Comparison of ENCODE assay signal across 8 mouse cellular contexts in genomic region chr13:40731179-40731841, GRCm38 (mm10). TPM values are rescaled to one million over a fixed set of nuclear protein-coding genes. Genes with fewer than 3 reads are reported as not detected.
DNase-seq lines count a peak whose midpoint lies in the region; ATAC-seq lines count a peak whose summit lies in the region.

No protein-coding gene starts in this region.

- H3K27me3 ChIP-seq in embryonic facial prominence, embryonic 10.5 days (replicated peaks; ENCODE audit: low read depth, poor library complexity, severe bottlenecking): peaks cover 94% of the 10 kb centered on the region
- peaks cover 96% of the 10 kb centered on the region for H3K27me3 ChIP-seq in hindbrain, embryonic 10.5 days (ENCODE audit: insufficient read depth, poor library complexity, severe bottlenecking)
- peaks cover 97% of the 10 kb centered on the region for H3K27me3 ChIP-seq in liver, embryonic 13.5 days
- peaks cover 15% of the 10 kb centered on the region for H3K27me3 ChIP-seq in neural tube, embryonic 14.5 days (ENCODE audit: control insufficient read depth, insufficient read depth, low read length)

- WGBS in embryonic facial prominence, embryonic 10.5 days: under 1% methylated on average over 73 of the region's 74 CpGs
- WGBS in hindbrain, embryonic 10.5 days: under 1% methylated on average over 74 of the region's 74 CpGs
- 1% methylated on average over 72 of the region's 74 CpGs for WGBS in liver, embryonic 13.5 days (ENCODE audit: insufficient replicate concordance)
- under 1% methylated on average over 63 of the region's 74 CpGs for WGBS in neural tube, embryonic 14.5 days

- no peak overlapping the region for H3K9ac ChIP-seq in liver, embryonic 13.5 days
- peak overlapping the region; percentile 66 for H3K9ac ChIP-seq in neural tube, embryonic 14.5 days (replicated peaks; ENCODE audit: low read depth, low read length)

- no peaks in the 10 kb centered on the region for H3K36me3 ChIP-seq in embryonic facial prominence, embryonic 10.5 days (replicated peaks)
- no peaks in the 10 kb centered on the region for H3K36me3 ChIP-seq in hindbrain, embryonic 10.5 days
- H3K36me3 ChIP-seq in liver, embryonic 13.5 days: no peaks in the 10 kb centered on the region
- no peaks in the 10 kb centered on the region for H3K36me3 ChIP-seq in neural tube, embryonic 14.5 days (ENCODE audit: control insufficient read depth, insufficient read depth, low read length)

- ATAC-seq in liver, embryonic 13.5 days (ENCODE audit: low read depth): no peak
- ATAC-seq in neural tube, embryonic 14.5 days (ENCODE audit: low read depth): peak; percentile 49

- peak overlapping the region; percentile 97 for H3K27ac ChIP-seq in embryonic facial prominence, embryonic 10.5 days (replicated peaks)
- peak overlapping the region; percentile 91 for H3K27ac ChIP-seq in hindbrain, embryonic 10.5 days
- H3K27ac ChIP-seq in liver, embryonic 13.5 days: no peak overlapping the region
- H3K27ac ChIP-seq in neural tube, embryonic 14.5 days (ENCODE audit: low read depth, low read length): peak overlapping the region; percentile 89

- H3K9me3 ChIP-seq in embryonic facial prominence, embryonic 10.5 days: no peaks in the 10 kb centered on the region
- H3K9me3 ChIP-seq in hindbrain, embryonic 10.5 days: no peaks in the 10 kb centered on the region
- no peaks in the 10 kb centered on the region for H3K9me3 ChIP-seq in liver, embryonic 13.5 days (replicated peaks)
- no peaks in the 10 kb centered on the region for H3K9me3 ChIP-seq in neural tube, embryonic 14.5 days (ENCODE audit: control insufficient read depth, low read length)

- H3K4me1 ChIP-seq in embryonic facial prominence, embryonic 10.5 days: peaks cover 53% of the 10 kb centered on the region
- peaks cover 55% of the 10 kb centered on the region for H3K4me1 ChIP-seq in hindbrain, embryonic 10.5 days (replicated peaks)
- peaks cover 19% of the 10 kb centered on the region for H3K4me1 ChIP-seq in liver, embryonic 13.5 days (replicated peaks)
- H3K4me1 ChIP-seq in neural tube, embryonic 14.5 days (ENCODE audit: control insufficient read depth, insufficient read depth, low read length): no peaks in the 10 kb centered on the region

- DNase-seq in ovary, postnatal 36 days (ENCODE audit: low spot score): peak; percentile 45
- no peak for DNase-seq in ovary, adult 18-20 months (ENCODE audit: low spot score)
- peak; percentile 81 for DNase-seq in embryonic facial prominence, embryonic 10.5 days (ENCODE audit: low spot score)
- DNase-seq in hindbrain, embryonic 10.5 days (ENCODE audit: low spot score): peak; percentile 81
- no peak for DNase-seq in liver, embryonic 13.5 days
- no peak for DNase-seq in frontal cortex, postnatal 36 days (ENCODE audit: low spot score in 2 of 2)
- DNase-seq in thymus, postnatal 0 days (ENCODE audit: low spot score): no peak

- peak overlapping the region; percentile 62 for H3K4me2 ChIP-seq in liver, embryonic 13.5 days
- peak overlapping the region; percentile 55 for H3K4me2 ChIP-seq in neural tube, embryonic 14.5 days (ENCODE audit: low read depth, low read length)

- H3K4me3 ChIP-seq in embryonic facial prominence, embryonic 10.5 days: peak overlapping the region; percentile 75
- peak overlapping the region; percentile 60 for H3K4me3 ChIP-seq in hindbrain, embryonic 10.5 days
- H3K4me3 ChIP-seq in liver, embryonic 13.5 days (replicated peaks): peak overlapping the region; percentile 53
- H3K4me3 ChIP-seq in neural tube, embryonic 14.5 days (ENCODE audit: low read depth, low read length): peak overlapping the region; percentile 46

RNA-seq across cellular contexts. Expression of gene Tfap2a, which starts 6.9 kb away (rescaled TPM):
- polyA plus RNA-seq in embryonic facial prominence, embryonic 10.5 days (2016; fragmentation: Nextera tagmentation; extraction: Ambion mirVana): 8.3 and 8.5 TPM in 2 replicates
- 6.7 and 13.8 TPM in 2 replicates for polyA plus RNA-seq in hindbrain, embryonic 10.5 days (2016; fragmentation: Nextera tagmentation; extraction: Ambion mirVana)
- polyA plus RNA-seq in liver, embryonic 13.5 days (2015; fragmentation: Nextera tagmentation; extraction: Ambion mirVana): 0.03 TPM in 1 of 2 replicates, not detected in the other
- polyA plus RNA-seq in neural tube, embryonic 14.5 days (2014; fragmentation: Nextera tagmentation; extraction: Ambion mirVana): 7.3 and 9.1 TPM in 2 replicates
- 0.08 and 0.09 TPM in 2 replicates for polyA plus RNA-seq in thymus, postnatal 0 days (2015; fragmentation: Nextera tagmentation; extraction: Ambion mirVana)

Comparison
In these comparisons a context has a peak if more than half of its experiments do, and no peak if none do; other contexts are left out.
1. DNase-seq: peak in ovary, postnatal 36 days (single experiment), embryonic facial prominence, embryonic 10.5 days (single experiment) and hindbrain, embryonic 10.5 days (single experiment); none in ovary, adult 18-20 months (single experiment), liver, embryonic 13.5 days (single experiment), frontal cortex, postnatal 36 days (0 of 2) and thymus, postnatal 0 days (single experiment).
2. Peak in every context shown above with its lines, with median percentiles within 50 percentile points of each other: H3K4me3 ChIP-seq.